Mouse (Mus musculus) limb, embryonic 14.5 days (tissue): ENCODE results near the gene Nploc4. TPM values are rescaled to one million over a fixed set of nuclear protein-coding genes. Genes with fewer than 3 reads are reported as not detected.

Experiments used
- ATAC-seq: fragments of 200-750 bp; cut with Nextera tagmentation; 2 replicates; pipeline ENCODE4 v1.8.0; 2017; ENCODE audit warnings: low read depth, moderate number of reproducible peaks, moderate TSS enrichment; ENCODE audit not compliant: low FRiP score
- DNase-seq: peaks from one replicate; pipeline ENCODE4 v3.0.0-alpha.2; 2015; ENCODE audit warnings: low spot score
- H3K27ac ChIP-seq: fragments of 300-500 bp; sonication (generic); replicated peaks from 2 replicates; pipeline ENCODE4 v1.5.1; 2014; ENCODE audit warnings: low read depth, mild to moderate bottlenecking, low read length, moderate library complexity, mixed read lengths
- H3K27me3 ChIP-seq: fragments of 300-500 bp; sonication (generic); 2 replicates; pipeline ENCODE4 v1.6.1; 2014; ENCODE audit warnings: low read length, mixed read lengths; ENCODE audit not compliant: control insufficient read depth, insufficient read depth
- H3K36me3 ChIP-seq: fragments of 300-500 bp; sonication (generic); 2 replicates; pipeline ENCODE4 v1.6.1; 2014; ENCODE audit warnings: mild to moderate bottlenecking, low read length, moderate library complexity, mixed read lengths; ENCODE audit not compliant: control insufficient read depth, insufficient read depth
- H3K4me1 ChIP-seq: fragments of 300-500 bp; sonication (generic); 2 replicates; pipeline ENCODE4 v1.6.1; 2014; ENCODE audit warnings: antibody characterized with exemption, low read length, mixed read lengths; ENCODE audit not compliant: control insufficient read depth, insufficient read depth
- H3K4me2 ChIP-seq: fragments of 300-500 bp; sonication (generic); replicated peaks from 2 replicates; pipeline ENCODE4 v1.6.1; 2014; ENCODE audit warnings: low read depth, mild to moderate bottlenecking, low read length, moderate library complexity; ENCODE audit not compliant: severe bottlenecking
- H3K4me3 ChIP-seq: fragments of 300-500 bp; sonication (generic); replicated peaks from 2 replicates; pipeline ENCODE4 v1.5.1; 2014; ENCODE audit warnings: low read length
- H3K9ac ChIP-seq: fragments of 300-500 bp; sonication (generic); 2 replicates; pipeline ENCODE4 v1.6.1; 2014; ENCODE audit warnings: mild to moderate bottlenecking, low read depth, low read length, moderate library complexity; ENCODE audit not compliant: severe bottlenecking
- H3K9me3 ChIP-seq: fragments of 300-500 bp; sonication (generic); 2 replicates; pipeline ENCODE4 v1.6.1; 2016; ENCODE audit warnings: low read length; ENCODE audit not compliant: control insufficient read depth
- POLR2A ChIP-seq: fragments of 200-500 bp; IDR thresholded peaks from 2 replicates; pipeline ENCODE4 v1.8.0; 2012; ENCODE audit warnings: inconsistent platforms, mild to moderate bottlenecking, moderate library complexity, borderline replicate concordance; ENCODE audit not compliant: insufficient read depth, insufficient read length; ENCODE audit errors: extremely low read depth
- WGBS: fragments of 180-500 bp; shearing (Covaris S2); extraction: QIAGEN DNeasy Blood & Tissue Kit; methylation state at CpG from one replicate; pipeline ENCODE4 v1.1.7; 2014; 5-methylcytosine and 5-hydroxymethylcytosine counted together
- microRNA-seq: library from miRNA; unstranded; fragments of <30 nt; microRNA quantifications from one replicate; pipeline ENCODE4, GENCODE M21; 2016
- polyA plus RNA-seq, 2 experiments: library from polyadenylated mRNA; depleted of rRNA in 1 of 2; stranded (reverse) in 1 of 2; unstranded in 1 of 2; fragments of >200 nt; fragmentation: Nextera tagmentation in 1 of 2; extraction: Ambion mirVana in 1 of 2; gene quantifications; 2 replicates each; pipeline versions ENCODE4 v1.2.1 to v1.2.3; 2012 to 2014

Nploc4 gene
- polyA plus RNA-seq, 2 experiments = 38.8 to 51.5 TPM

DNA sequence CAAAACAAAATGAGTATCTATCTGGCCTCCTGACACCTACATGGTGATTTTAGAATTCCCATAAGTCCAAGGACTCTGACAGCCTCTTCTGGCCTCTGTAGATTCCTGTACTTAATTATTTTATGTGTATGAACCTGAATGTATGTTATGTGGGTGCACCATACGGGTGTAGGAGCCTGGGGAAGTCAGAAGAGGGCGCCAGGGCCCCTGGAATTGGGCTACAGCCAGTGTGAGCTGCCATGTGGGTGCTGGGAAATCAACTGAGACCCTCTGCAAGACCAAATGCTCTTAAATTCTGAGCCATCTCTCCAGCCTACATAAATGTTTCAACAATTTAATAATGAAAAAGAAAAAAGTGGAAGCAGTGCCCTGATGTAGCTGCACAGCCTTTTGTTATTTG is 100.1 kb downstream of the Nploc4 start:
- Histone ChIP-seq H3K9ac (no peak overlapping the region), H3K4me2 (no peak overlapping the region), H3K27ac (no peak overlapping the region), H3K27me3 (no peaks in the 10 kb centered on the region), H3K9me3 (no peaks in the 10 kb centered on the region), H3K36me3 (no peaks in the 10 kb centered on the region), H3K4me1 (no peaks in the 10 kb centered on the region), H3K4me3 (no peak overlapping the region)
- no peak for TF ChIP-seq POLR2A
- DNase-seq = no peak
- WGBS = 25% methylated on average over 2 of the region's 2 CpGs
- no peak for ATAC-seq

DNA sequence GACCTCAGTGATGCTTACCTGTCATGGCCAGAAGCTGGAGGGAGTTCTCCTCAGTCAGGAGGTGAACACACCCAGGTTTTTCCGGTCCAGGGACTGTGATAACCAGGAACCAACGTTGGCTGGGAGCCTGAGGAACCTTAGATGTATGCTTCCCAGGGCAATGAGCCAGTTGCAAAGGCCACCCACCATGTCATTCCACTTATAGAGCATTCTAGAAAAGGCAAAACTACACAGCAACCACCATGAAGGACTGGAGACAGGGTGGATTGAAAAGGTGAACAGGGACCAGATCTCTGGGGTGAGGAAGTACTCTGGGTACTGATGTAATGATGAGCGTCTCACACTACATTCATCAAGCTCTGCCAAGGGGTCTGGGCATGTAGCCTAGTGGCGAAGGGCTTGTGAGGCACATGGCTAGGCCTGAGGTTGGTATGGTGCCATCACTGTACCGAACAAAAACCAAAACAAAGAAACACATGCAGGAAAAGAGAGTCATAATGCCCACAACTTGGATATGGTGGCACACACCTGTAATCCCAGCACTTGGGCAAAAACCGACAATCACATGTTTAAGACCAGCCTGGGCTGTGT is 102.0 kb downstream of the Nploc4 start:
- H3K9me3 ChIP-seq = no peaks in the 10 kb centered on the region
- no peaks in the 10 kb centered on the region for H3K36me3 ChIP-seq
- H3K27ac ChIP-seq = no peak overlapping the region
- H3K9ac ChIP-seq = no peak overlapping the region
- WGBS = 74% methylated on average over 6 of the region's 6 CpGs
- no peaks in the 10 kb centered on the region for H3K4me1 ChIP-seq
- DNase-seq (no peak), ATAC-seq (no peak)
- TF ChIP-seq POLR2A = no peak
- no peak overlapping the region for H3K4me2 ChIP-seq
- H3K4me3 ChIP-seq = no peak overlapping the region
- H3K27me3 ChIP-seq = no peaks in the 10 kb centered on the region

Small RNA genes within 50 kb of the gene (microRNA-seq; reads per million reads assigned to microRNA genes)
- gene Gm23419 = not detected
- gene Mir6935 = 0.69 reads per million

Other genes starting within 250 kb of the Nploc4 start
- gene Bahcc1, start 204.8 kb downstream of the Nploc4 start, polyA plus RNA-seq (2012; rRNA removed) = 22.9 and 28.3 TPM in 2 replicates
- 14.0 and 14.9 TPM in 2 replicates for gene Bahcc1, start 204.8 kb downstream of the Nploc4 start, polyA plus RNA-seq (2014; fragmentation: Nextera tagmentation; extraction: Ambion mirVana)
- gene Actg1, start 89.2 kb downstream of the Nploc4 start, polyA plus RNA-seq (2012; rRNA removed) = 1,359 and 1,631 TPM in 2 replicates
- 2,223 and 2,513 TPM in 2 replicates for gene Actg1, start 89.2 kb downstream of the Nploc4 start, polyA plus RNA-seq (2014; fragmentation: Nextera tagmentation; extraction: Ambion mirVana)
- gene Fscn2, start 76.2 kb downstream of the Nploc4 start, polyA plus RNA-seq (2012; rRNA removed) = 0.32 and 0.36 TPM in 2 replicates
- 0.88 and 1.6 TPM in 2 replicates for gene Fscn2, start 76.2 kb downstream of the Nploc4 start, polyA plus RNA-seq (2014; fragmentation: Nextera tagmentation; extraction: Ambion mirVana)
- gene Faap100, start 58.9 kb downstream of the Nploc4 start, polyA plus RNA-seq (2012; rRNA removed) = 45.0 and 64.7 TPM in 2 replicates
- 33.9 and 42.0 TPM in 2 replicates for gene Faap100, start 58.9 kb downstream of the Nploc4 start, polyA plus RNA-seq (2014; fragmentation: Nextera tagmentation; extraction: Ambion mirVana)
- gene Tspan10, start 4.9 kb upstream of the Nploc4 start, polyA plus RNA-seq (2012; rRNA removed) = 0.20 and 0.23 TPM in 2 replicates
- not detected in 2 replicates for gene Tspan10, start 4.9 kb upstream of the Nploc4 start, polyA plus RNA-seq (2014; fragmentation: Nextera tagmentation; extraction: Ambion mirVana)
- 0.31 and 0.70 TPM in 2 replicates for gene Pde6g, start 15.8 kb upstream of the Nploc4 start, polyA plus RNA-seq (2012; rRNA removed)
- gene Pde6g, start 15.8 kb upstream of the Nploc4 start, polyA plus RNA-seq (2014; fragmentation: Nextera tagmentation; extraction: Ambion mirVana) = not detected in 2 replicates
- gene Oxld1, start 20.4 kb upstream of the Nploc4 start, polyA plus RNA-seq (2012; rRNA removed) = 12.3 and 14.7 TPM in 2 replicates
- 12.8 and 14.3 TPM in 2 replicates for gene Oxld1, start 20.4 kb upstream of the Nploc4 start, polyA plus RNA-seq (2014; fragmentation: Nextera tagmentation; extraction: Ambion mirVana)
- gene Ccdc137, start 20.4 kb upstream of the Nploc4 start, polyA plus RNA-seq (2012; rRNA removed) = 42.1 and 43.0 TPM in 2 replicates
- 29.2 TPM in 2 replicates for gene Ccdc137, start 20.4 kb upstream of the Nploc4 start, polyA plus RNA-seq (2014; fragmentation: Nextera tagmentation; extraction: Ambion mirVana)
- 45.2 and 52.7 TPM in 2 replicates for gene Arl16, start 29.9 kb upstream of the Nploc4 start, polyA plus RNA-seq (2012; rRNA removed)
- gene Arl16, start 29.9 kb upstream of the Nploc4 start, polyA plus RNA-seq (2014; fragmentation: Nextera tagmentation; extraction: Ambion mirVana) = 48.9 and 49.7 TPM in 2 replicates
- 87.0 and 101 TPM in 2 replicates for gene Mrpl12, start 46.9 kb upstream of the Nploc4 start, polyA plus RNA-seq (2012; rRNA removed)
- gene Mrpl12, start 46.9 kb upstream of the Nploc4 start, polyA plus RNA-seq (2014; fragmentation: Nextera tagmentation; extraction: Ambion mirVana) = 127 and 142 TPM in 2 replicates
- 54.4 and 75.1 TPM in 2 replicates for gene Slc25a10, start 54.1 kb upstream of the Nploc4 start, polyA plus RNA-seq (2012; rRNA removed)
- gene Slc25a10, start 54.1 kb upstream of the Nploc4 start, polyA plus RNA-seq (2014; fragmentation: Nextera tagmentation; extraction: Ambion mirVana) = 44.1 and 44.4 TPM in 2 replicates
- 11.2 and 15.0 TPM in 2 replicates for gene Gcgr, start 93.0 kb upstream of the Nploc4 start, polyA plus RNA-seq (2012; rRNA removed)
- 4.9 and 6.3 TPM in 2 replicates for gene Gcgr, start 93.0 kb upstream of the Nploc4 start, polyA plus RNA-seq (2014; fragmentation: Nextera tagmentation; extraction: Ambion mirVana)
- gene Mcrip1, start 112.0 kb upstream of the Nploc4 start, polyA plus RNA-seq (2012; rRNA removed) = 203 and 265 TPM in 2 replicates
- gene Mcrip1, start 112.0 kb upstream of the Nploc4 start, polyA plus RNA-seq (2014; fragmentation: Nextera tagmentation; extraction: Ambion mirVana) = 271 and 274 TPM in 2 replicates
- 2.7 and 3.7 TPM in 2 replicates for gene Ppp1r27, start 113.4 kb upstream of the Nploc4 start, polyA plus RNA-seq (2012; rRNA removed)
- 3.3 and 3.5 TPM in 2 replicates for gene Ppp1r27, start 113.4 kb upstream of the Nploc4 start, polyA plus RNA-seq (2014; fragmentation: Nextera tagmentation; extraction: Ambion mirVana)
- gene P4hb, start 135.5 kb upstream of the Nploc4 start, polyA plus RNA-seq (2012; rRNA removed) = 569 and 645 TPM in 2 replicates
- 968 and 988 TPM in 2 replicates for gene P4hb, start 135.5 kb upstream of the Nploc4 start, polyA plus RNA-seq (2014; fragmentation: Nextera tagmentation; extraction: Ambion mirVana)
- gene Arhgdia, start 143.9 kb upstream of the Nploc4 start, polyA plus RNA-seq (2012; rRNA removed) = 610 and 750 TPM in 2 replicates
- 566 and 572 TPM in 2 replicates for gene Arhgdia, start 143.9 kb upstream of the Nploc4 start, polyA plus RNA-seq (2014; fragmentation: Nextera tagmentation; extraction: Ambion mirVana)
- gene Alyref, start 160.7 kb upstream of the Nploc4 start, polyA plus RNA-seq (2012; rRNA removed) = 96.8 and 143 TPM in 2 replicates
- 478 TPM in 2 replicates for gene Alyref, start 160.7 kb upstream of the Nploc4 start, polyA plus RNA-seq (2014; fragmentation: Nextera tagmentation; extraction: Ambion mirVana)
- gene Anapc11, start 160.7 kb upstream of the Nploc4 start, polyA plus RNA-seq (2012; rRNA removed) = 190 and 205 TPM in 2 replicates
- gene Anapc11, start 160.7 kb upstream of the Nploc4 start, polyA plus RNA-seq (2014; fragmentation: Nextera tagmentation; extraction: Ambion mirVana) = 248 and 254 TPM in 2 replicates
- gene Npb, start 170.8 kb upstream of the Nploc4 start, polyA plus RNA-seq (2012; rRNA removed) = 2.1 and 3.3 TPM in 2 replicates
- 2.1 and 2.7 TPM in 2 replicates for gene Npb, start 170.8 kb upstream of the Nploc4 start, polyA plus RNA-seq (2014; fragmentation: Nextera tagmentation; extraction: Ambion mirVana)
- 247 and 305 TPM in 2 replicates for gene Pcyt2, start 180.2 kb upstream of the Nploc4 start, polyA plus RNA-seq (2012; rRNA removed)
- gene Pcyt2, start 180.2 kb upstream of the Nploc4 start, polyA plus RNA-seq (2014; fragmentation: Nextera tagmentation; extraction: Ambion mirVana) = 101 and 119 TPM in 2 replicates
- gene Sirt7, start 187.5 kb upstream of the Nploc4 start, polyA plus RNA-seq (2012; rRNA removed) = 43.7 and 47.0 TPM in 2 replicates
- 27.5 and 28.9 TPM in 2 replicates for gene Sirt7, start 187.5 kb upstream of the Nploc4 start, polyA plus RNA-seq (2014; fragmentation: Nextera tagmentation; extraction: Ambion mirVana)
- gene Mafg, start 195.9 kb upstream of the Nploc4 start, polyA plus RNA-seq (2012; rRNA removed) = 56.9 and 67.7 TPM in 2 replicates
- 26.1 and 30.5 TPM in 2 replicates for gene Mafg, start 195.9 kb upstream of the Nploc4 start, polyA plus RNA-seq (2014; fragmentation: Nextera tagmentation; extraction: Ambion mirVana)
- gene Pycr1, start 206.1 kb upstream of the Nploc4 start, polyA plus RNA-seq (2012; rRNA removed) = 66.4 and 78.8 TPM in 2 replicates
- 50.3 and 56.9 TPM in 2 replicates for gene Pycr1, start 206.1 kb upstream of the Nploc4 start, polyA plus RNA-seq (2014; fragmentation: Nextera tagmentation; extraction: Ambion mirVana)
- 0.22 and 0.60 TPM in 2 replicates for gene Myadml2, start 210.4 kb upstream of the Nploc4 start, polyA plus RNA-seq (2012; rRNA removed)
- 0.68 and 1.6 TPM in 2 replicates for gene Myadml2, start 210.4 kb upstream of the Nploc4 start, polyA plus RNA-seq (2014; fragmentation: Nextera tagmentation; extraction: Ambion mirVana)
- 12.8 and 17.7 TPM in 2 replicates for gene Notum, start 223.5 kb upstream of the Nploc4 start, polyA plus RNA-seq (2012; rRNA removed)
- gene Notum, start 223.5 kb upstream of the Nploc4 start, polyA plus RNA-seq (2014; fragmentation: Nextera tagmentation; extraction: Ambion mirVana) = 4.6 and 4.7 TPM in 2 replicates
- 73.9 and 88.6 TPM in 2 replicates for gene Aspscr1, start 235.3 kb upstream of the Nploc4 start, polyA plus RNA-seq (2012; rRNA removed)
- gene Aspscr1, start 235.3 kb upstream of the Nploc4 start, polyA plus RNA-seq (2014; fragmentation: Nextera tagmentation; extraction: Ambion mirVana) = 96.1 and 101 TPM in 2 replicates